Mouse (Mus musculus) stomach, postnatal 0 days (tissue): Measurements from ENCODE around the gene Nagpa.

ENCODE experiments used
- CTCF ChIP-seq: IDR thresholded peaks from 2 replicates; pipeline ENCODE4 v1.5.1; 2016; ENCODE audit warnings: antibody characterized with exemption, low read depth, mild to moderate bottlenecking, moderate library complexity
- EP300 ChIP-seq: optimal IDR thresholded peaks from 2 replicates; pipeline ENCODE3; 2016; ENCODE audit warnings: antibody characterized with exemption

DNA sequence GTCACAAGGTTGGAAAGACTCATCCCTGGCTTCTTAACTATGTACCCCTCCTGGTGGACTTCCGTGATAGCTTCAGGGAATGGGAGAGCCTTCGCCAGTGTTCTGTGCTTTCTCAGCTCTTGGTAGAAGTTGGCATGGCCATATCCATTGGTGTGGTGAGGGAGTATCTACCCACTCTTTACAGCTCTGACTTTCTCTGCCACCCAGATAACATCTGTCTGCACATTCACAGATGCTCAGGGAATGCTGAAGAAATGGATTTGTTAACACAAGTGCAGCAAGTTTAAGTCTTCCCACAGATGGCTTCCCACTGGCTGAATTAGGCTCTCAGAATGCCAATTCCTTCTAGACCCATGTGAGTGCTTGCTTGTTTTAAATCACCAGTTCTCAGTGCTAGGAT, 10.3 kb upstream of the Nagpa start:
- no peak for TF ChIP-seq CTCF
- no peak for TF ChIP-seq EP300
